Mouse (Mus musculus): Measurements from ENCODE around the gene Gm8165.
"Not testable (repeated sequence)": the region's sequence is repeated elsewhere in the genome, so short reads cannot be mapped to it uniquely, and the experiment has no call there.

DNA sequence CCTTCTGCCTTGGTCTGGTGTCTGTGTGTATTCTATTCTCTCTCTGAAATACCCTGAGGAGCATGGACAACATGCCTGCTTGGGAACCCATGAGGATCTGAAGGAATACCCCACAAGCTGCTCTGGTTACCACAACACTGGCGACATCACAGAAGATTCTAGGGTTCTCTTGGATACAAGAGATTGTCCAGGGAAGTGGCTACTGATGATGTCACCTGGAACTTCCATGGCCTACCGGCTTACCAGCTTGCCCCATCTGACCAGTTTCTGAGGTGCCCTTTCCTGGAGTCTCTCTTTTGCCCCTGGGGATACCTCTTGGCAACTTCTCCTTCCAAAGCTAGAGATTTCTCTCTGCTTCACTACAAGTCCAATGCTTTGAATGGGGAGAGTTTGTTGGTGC is at the start of gene Gm8165:
- TF ChIP-seq POLR2A (IDR thresholded peaks at IDR 0.05; ENCODE audit: borderline replicate concordance, extremely low read depth, insufficient read depth, insufficient read length, poor library complexity, severe bottlenecking); CTCF (IDR thresholded peaks at IDR 0.05; ENCODE audit: borderline replicate concordance, extremely low read depth, insufficient read depth, insufficient read length): not testable (repeated sequence)
